Mouse (Mus musculus) midbrain, embryonic 11.5 days (tissue): ENCODE results near the gene Iqcf5. TPM values are rescaled to one million over a fixed set of nuclear protein-coding genes. Genes with fewer than 3 reads are reported as not detected.
"Not testable (repeated sequence)": the region's sequence is repeated elsewhere in the genome, so short reads cannot be mapped to it uniquely, and the experiment has no call there.

Experiments
- ATAC-seq: fragments of 200-750 bp; cut with Nextera tagmentation; 2 replicates; pipeline ENCODE4 v1.8.0; 2017; ENCODE audit warnings: moderate TSS enrichment, moderate library complexity; ENCODE audit not compliant: low FRiP score
- DNase-seq: peaks from one replicate; pipeline ENCODE4 v3.0.0; 2015; ENCODE audit warnings: low spot score; ENCODE audit errors: missing footprints
- H3K27ac ChIP-seq: fragments of 300-500 bp; sonication (generic); 2 replicates; pipeline ENCODE4 v1.5.1; 2014; ENCODE audit warnings: low read depth, low read length
- H3K27me3 ChIP-seq: fragments of 300-500 bp; sonication (generic); 2 replicates; pipeline ENCODE4 v1.6.1; 2014; ENCODE audit warnings: mild to moderate bottlenecking, low read length, moderate library complexity, mixed read lengths; ENCODE audit not compliant: control insufficient read depth, insufficient read depth
- H3K36me3 ChIP-seq: fragments of 300-500 bp; sonication (generic); 2 replicates; pipeline ENCODE4 v1.6.1; 2014; ENCODE audit warnings: mild to moderate bottlenecking, low read length, moderate library complexity, mixed read lengths; ENCODE audit not compliant: control insufficient read depth, insufficient read depth
- H3K4me1 ChIP-seq: fragments of 300-500 bp; sonication (generic); 2 replicates; pipeline ENCODE4 v1.6.1; 2014; ENCODE audit warnings: low read length; ENCODE audit not compliant: control insufficient read depth, insufficient read depth
- H3K4me2 ChIP-seq: fragments of 300-500 bp; sonication (generic); 2 replicates; pipeline ENCODE4 v1.6.1; 2014; ENCODE audit warnings: mild to moderate bottlenecking, moderate library complexity
- H3K4me3 ChIP-seq: fragments of 300-500 bp; sonication (generic); 2 replicates; pipeline ENCODE4 v1.5.1; 2014; ENCODE audit warnings: low read depth, low read length
- H3K9ac ChIP-seq: fragments of 300-500 bp; sonication (generic); 2 replicates; pipeline ENCODE4 v1.6.1; 2014; ENCODE audit warnings: low read length
- H3K9me3 ChIP-seq: fragments of 300-500 bp; sonication (generic); 2 replicates; pipeline ENCODE4 v1.6.1; 2016; ENCODE audit warnings: low read length; ENCODE audit not compliant: control insufficient read depth
- WGBS: fragments of 180-500 bp; shearing (Covaris S2); extraction: QIAGEN DNeasy Blood & Tissue Kit; methylation state at CpG from one replicate; pipeline ENCODE4 v1.1.7; 2014; 5-methylcytosine and 5-hydroxymethylcytosine counted together
- polyA plus RNA-seq: library from polyadenylated mRNA; unstranded; fragments of >200 nt; fragmentation: Nextera tagmentation; extraction: Ambion mirVana; gene quantifications from 2 replicates; pipeline ENCODE4 v1.2.1, GENCODE M21; 2014

Iqcf5 gene
- polyA plus RNA-seq, 1 experiment from 2014 or later = not detected

DNA sequence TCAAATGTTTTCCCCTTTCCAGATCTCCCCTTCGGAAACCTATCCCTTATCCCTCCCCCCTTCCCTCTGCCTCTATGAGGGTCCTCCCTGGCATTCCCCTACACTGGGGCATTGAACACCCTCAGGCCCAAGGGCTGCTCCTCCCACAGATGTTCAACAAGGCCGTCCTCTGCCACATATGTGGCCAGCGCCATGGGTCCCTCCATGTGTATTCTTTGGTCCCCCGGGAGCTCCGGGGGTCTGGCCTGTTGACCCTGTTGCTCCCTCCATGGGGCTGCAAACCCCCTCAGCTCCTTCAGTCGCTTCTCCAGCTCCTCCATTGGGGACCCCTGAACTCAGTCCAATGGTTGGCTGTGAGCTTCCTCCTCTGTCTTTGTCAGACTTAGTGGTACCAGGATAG is 26.8 kb upstream of the Iqcf5 start:
- not testable (repeated sequence) for H3K9ac ChIP-seq, H3K4me1 ChIP-seq, H3K27ac ChIP-seq, H3K27me3 ChIP-seq, H3K4me2 ChIP-seq, H3K4me3 ChIP-seq, ATAC-seq, DNase-seq, H3K9me3 ChIP-seq
- H3K36me3 ChIP-seq = peaks cover 13% of the 10 kb centered on the region
- 81% methylated on average over 6 of the region's 6 CpGs for WGBS

GRCm38 (mm10) chr9:106499667-106500066 is 14.7 kb upstream of the Iqcf5 start, which contains the start of gene Iqcf1:
Gene Iqcf1, plus strand, starts transcription at chr9:106499967.
- no peaks in the 10 kb centered on the region for H3K4me1 ChIP-seq
- ATAC-seq (no peak), DNase-seq (no peak)
- no peaks in the 10 kb centered on the region for H3K36me3 ChIP-seq
- H3K9me3 ChIP-seq = no peaks in the 10 kb centered on the region
- no peaks in the 10 kb centered on the region for H3K27me3 ChIP-seq
- H3K9ac ChIP-seq = no peak within 1 kb of the TSS
- no peak within 1 kb of the TSS for H3K27ac ChIP-seq
- no peak within 1 kb of the TSS for H3K4me3 ChIP-seq
- 93% methylated on average over 6 of the region's 6 CpGs for WGBS
- H3K4me2 ChIP-seq = no peak within 1 kb of the TSS

GRCm38 (mm10) chr9:106501846-106502245 is 12.5 kb upstream of the Iqcf5 start:
- no peak for DNase-seq
- Histone ChIP-seq H3K9me3 (no peaks in the 10 kb centered on the region), H3K27ac (no peak overlapping the region), H3K36me3 (no peaks in the 10 kb centered on the region), H3K27me3 (no peaks in the 10 kb centered on the region), H3K4me3 (no peak overlapping the region), H3K4me1 (no peaks in the 10 kb centered on the region), H3K4me2 (no peak overlapping the region), H3K9ac (no peak overlapping the region)
- ATAC-seq = no peak
- 87% methylated on average over 22 of the region's 22 CpGs for WGBS

DNA sequence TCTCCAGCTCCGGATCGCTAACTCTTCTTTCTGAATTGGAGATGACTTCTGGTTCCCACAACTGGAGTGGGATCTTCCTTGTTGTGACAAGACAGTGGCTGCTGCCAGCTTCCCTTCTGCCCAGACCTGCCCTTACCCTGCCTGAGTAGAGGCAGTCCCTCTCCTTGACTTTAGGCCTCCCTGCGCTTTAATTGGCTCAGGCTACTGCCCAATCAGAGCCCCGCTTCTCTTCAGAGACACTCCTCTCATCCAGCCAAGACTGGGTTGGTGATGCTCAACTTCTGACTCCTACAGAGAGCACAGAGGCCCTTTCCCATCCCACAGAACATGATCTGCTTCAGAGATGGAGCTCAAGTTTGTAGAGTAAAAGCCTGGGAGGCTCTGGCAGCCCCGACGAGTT is 10.1 kb upstream of the Iqcf5 start:
- H3K27ac ChIP-seq = no peak overlapping the region
- no peak overlapping the region for H3K9ac ChIP-seq
- DNase-seq (no peak), ATAC-seq (no peak)
- no peaks in the 10 kb centered on the region for H3K4me1 ChIP-seq
- no peak overlapping the region for H3K4me3 ChIP-seq
- no peaks in the 10 kb centered on the region for H3K9me3 ChIP-seq
- no peaks in the 10 kb centered on the region for H3K36me3 ChIP-seq
- H3K4me2 ChIP-seq = no peak overlapping the region
- WGBS = 76% methylated on average over 6 of the region's 6 CpGs
- no peaks in the 10 kb centered on the region for H3K27me3 ChIP-seq

GRCm38 (mm10) chr9:106509356-106509755 is 5.0 kb upstream of the Iqcf5 start:
- no peak for DNase-seq
- Histone ChIP-seq H3K4me1 (no peaks in the 10 kb centered on the region), H3K4me2 (no peak overlapping the region), H3K9me3 (no peaks in the 10 kb centered on the region), H3K27me3 (no peaks in the 10 kb centered on the region), H3K36me3 (no peaks in the 10 kb centered on the region), H3K9ac (no peak overlapping the region), H3K4me3 (no peak overlapping the region), H3K27ac (no peak overlapping the region)
- no peak for ATAC-seq
- 92% methylated on average over 10 of the region's 10 CpGs for WGBS

DNA sequence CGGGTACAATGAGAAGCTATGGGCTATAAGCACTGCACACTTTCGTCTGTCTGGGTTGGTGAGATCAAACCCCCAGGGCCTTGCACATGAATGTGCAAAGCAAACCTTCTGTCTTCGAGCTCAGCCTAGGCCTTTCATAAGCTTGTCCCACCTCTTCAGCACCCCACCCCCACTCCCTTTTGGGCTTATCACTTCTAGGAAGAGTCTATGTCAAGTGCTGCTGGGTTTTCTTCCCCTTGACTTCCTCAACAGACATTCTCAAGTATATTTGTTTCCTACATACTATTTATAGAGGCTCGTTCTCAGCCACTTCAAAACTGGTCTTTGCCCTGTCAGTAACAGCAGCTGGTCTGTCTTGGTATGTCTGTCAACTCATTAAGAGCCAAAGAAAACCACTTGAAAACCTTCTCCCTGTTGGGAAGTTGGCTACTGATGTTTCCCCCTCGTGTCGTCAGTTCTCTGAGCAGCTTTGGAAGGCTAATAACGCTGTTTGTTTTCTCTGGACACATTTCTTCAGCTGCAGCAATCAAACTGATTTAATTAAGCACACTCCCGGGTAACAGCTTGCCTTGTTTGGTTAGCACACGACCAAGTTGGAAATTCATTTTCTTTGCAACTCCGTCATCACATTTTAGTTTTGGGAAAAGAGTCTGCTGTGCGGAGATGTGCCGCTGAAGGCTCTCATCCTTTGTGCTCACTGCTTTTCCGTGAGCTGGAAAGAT is 1.5 kb upstream of the Iqcf5 start:
- Histone ChIP-seq H3K27me3 (no peaks in the 10 kb centered on the region), H3K27ac (no peak overlapping the region), H3K9me3 (no peaks in the 10 kb centered on the region), H3K4me1 (no peaks in the 10 kb centered on the region), H3K9ac (no peak overlapping the region), H3K4me2 (no peak overlapping the region), H3K36me3 (no peaks in the 10 kb centered on the region), H3K4me3 (no peak overlapping the region)
- DNase-seq (no peak), ATAC-seq (no peak)
- 77% methylated on average over 13 of the region's 13 CpGs for WGBS

DNA sequence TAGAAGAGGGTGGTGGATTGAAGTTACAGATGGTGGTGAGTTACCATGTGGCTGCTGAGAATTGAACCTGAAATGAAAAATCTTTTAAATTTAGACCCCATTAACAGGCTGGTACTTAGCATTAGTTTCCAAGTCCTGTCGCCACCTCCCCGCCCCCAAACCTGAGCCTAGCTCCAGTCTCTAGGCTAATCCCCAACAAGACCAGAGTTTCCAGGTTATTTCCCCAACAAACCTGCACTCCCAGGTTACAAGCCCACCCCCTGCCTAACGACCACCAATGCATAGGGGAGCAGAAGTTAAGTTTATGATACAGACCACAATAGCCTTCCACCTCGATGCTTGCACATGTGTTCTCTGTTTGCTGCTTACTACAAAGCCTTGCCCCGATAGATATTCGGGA is 807 bp upstream of the Iqcf5 start:
- H3K9ac ChIP-seq = no peak overlapping the region
- no peaks in the 10 kb centered on the region for H3K4me1 ChIP-seq
- no peaks in the 10 kb centered on the region for H3K9me3 ChIP-seq
- 78% methylated on average over 6 of the region's 6 CpGs for WGBS
- H3K4me3 ChIP-seq = no peak overlapping the region
- DNase-seq = no peak
- no peak for ATAC-seq
- no peaks in the 10 kb centered on the region for H3K27me3 ChIP-seq
- H3K4me2 ChIP-seq = no peak overlapping the region
- H3K36me3 ChIP-seq = no peaks in the 10 kb centered on the region
- H3K27ac ChIP-seq = no peak overlapping the region

GRCm38 (mm10) chr9:106519433-106519832 is 5.1 kb downstream of the Iqcf5 start:
- DNase-seq = no peak

GRCm38 (mm10) chr9:106519909-106520308 is 5.5 kb downstream of the Iqcf5 start:
- WGBS = 83% methylated on average over 8 of the region's 8 CpGs
- Histone ChIP-seq H3K27ac (no peak overlapping the region), H3K9me3 (no peaks in the 10 kb centered on the region), H3K9ac (no peak overlapping the region), H3K27me3 (no peaks in the 10 kb centered on the region), H3K4me3 (no peak overlapping the region), H3K36me3 (no peaks in the 10 kb centered on the region), H3K4me2 (no peak overlapping the region), H3K4me1 (no peaks in the 10 kb centered on the region)
- ATAC-seq (no peak), DNase-seq (no peak)

More at GRCm38 (mm10) chr9:106519433-106519832, 5.1 kb downstream of the Iqcf5 start:
- no peak overlapping the region for H3K4me3 ChIP-seq
- H3K27ac ChIP-seq = no peak overlapping the region
- H3K4me1 ChIP-seq = no peaks in the 10 kb centered on the region
- H3K27me3 ChIP-seq = no peaks in the 10 kb centered on the region
- no peak for ATAC-seq
- no peaks in the 10 kb centered on the region for H3K9me3 ChIP-seq
- no peak overlapping the region for H3K9ac ChIP-seq
- 79% methylated on average over 2 of the region's 2 CpGs for WGBS
- H3K4me2 ChIP-seq = no peak overlapping the region
- H3K36me3 ChIP-seq = no peaks in the 10 kb centered on the region
